Mouse (Mus musculus) C2C12 (cell line): Measurements from ENCODE around the gene Ddx24.
"Not testable (repeated sequence)": the region's sequence is repeated elsewhere in the genome, so short reads cannot be mapped to it uniquely, and the experiment has no call there.

Source experiments
- CTCF ChIP-seq: IDR thresholded peaks from one replicate; pipeline ENCODE4 v1.5.1; 2011; ENCODE audit not compliant: control insufficient read depth, insufficient read depth, insufficient read length
- MAX ChIP-seq: IDR thresholded peaks from one replicate; pipeline ENCODE4 v1.6.1; 2011; ENCODE audit warnings: mild to moderate bottlenecking, control low read depth
- MYOD1 ChIP-seq: IDR thresholded peaks from one replicate; pipeline ENCODE4 v1.6.1; 2011; ENCODE audit warnings: low read depth; ENCODE audit not compliant: control insufficient read depth, insufficient read length
- USF1 ChIP-seq: IDR thresholded peaks from one replicate; pipeline ENCODE4 v1.6.1; 2011; ENCODE audit warnings: low read depth, mild to moderate bottlenecking, control low read depth, moderate library complexity

DNA sequence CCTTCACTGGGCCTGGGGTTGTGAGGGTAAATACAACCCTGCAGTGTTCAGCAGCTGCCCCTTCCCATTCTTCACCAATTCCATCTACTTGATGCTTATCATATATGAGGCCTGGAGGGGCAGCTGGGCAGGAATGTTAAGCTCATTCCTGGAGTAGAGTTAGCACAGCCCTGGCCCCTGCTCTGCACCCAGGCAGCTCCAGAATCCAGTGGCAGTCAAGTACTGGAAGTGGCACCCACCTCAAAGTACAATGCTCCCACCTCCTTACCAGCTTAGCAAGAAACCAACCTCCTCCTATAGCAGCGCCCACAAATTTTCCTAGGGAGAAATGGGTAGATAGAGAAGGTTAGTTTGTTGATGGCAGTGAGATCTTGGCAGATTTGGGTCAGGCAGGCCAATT lies 31.1 kb upstream of the Ddx24 start:
- TF ChIP-seq USF1, CTCF, MYOD1, MAX: not testable (repeated sequence)
